ENCODE assay signal across 28 mouse cellular contexts in the genomic region with DNA sequence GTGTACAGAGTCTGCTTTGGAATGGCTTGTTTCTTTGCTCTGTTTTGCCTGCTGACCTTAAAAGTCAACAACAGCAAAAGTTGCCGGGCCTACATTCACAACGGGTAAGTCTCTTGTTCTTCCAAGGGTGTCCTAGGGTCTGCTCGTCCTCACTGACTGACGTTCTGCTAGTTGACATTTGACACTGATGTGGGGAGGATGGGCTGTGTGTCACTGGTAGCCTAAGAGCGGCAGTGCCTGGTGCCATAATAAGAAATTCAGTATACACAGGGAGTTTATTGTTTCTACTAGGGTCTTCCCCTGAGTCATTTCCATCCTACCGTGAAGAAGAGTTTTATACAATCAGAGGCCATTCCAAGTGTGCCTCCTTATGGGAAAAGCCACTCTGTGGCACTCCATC.
A peak's percentile ranks its signal among the peaks of the same experiment; 100 is the strongest.
DNase-seq lines count a peak whose midpoint lies in the region; ATAC-seq and TF ChIP-seq lines count a peak whose summit lies in the region.
"Had no signal": no experiment of that assay in that cellular context is flagged by ENCODE, and none has a peak within 500 bp of the region (broad histone marks: within the 10 kb centered on the region; RNA-seq: fewer than 3 reads in every experiment).

No protein-coding gene starts in this region.

- no peak for TF ChIP-seq CTCF in cortical plate, adult 2 months (IDR thresholded peaks at IDR 0.05; ENCODE audit: extremely low read depth, insufficient read depth, low read length)

- no peak for TF ChIP-seq POLR2A in cortical plate, adult 2 months (IDR thresholded peaks at IDR 0.05; ENCODE audit: extremely low read depth, insufficient read depth, low read length)

- H3K4me3 ChIP-seq in embryonic facial prominence, embryonic 14.5 days (ENCODE audit: low read depth, low read length): no peak overlapping the region
- H3K4me3 ChIP-seq in embryonic facial prominence, embryonic 10.5 days: no peak overlapping the region
- no peak overlapping the region for H3K4me3 ChIP-seq in kidney, embryonic 16.5 days (ENCODE audit: low read length)
- no peak overlapping the region for H3K4me3 ChIP-seq in kidney, embryonic 15.5 days (replicated peaks)
- H3K4me3 ChIP-seq in midbrain, embryonic 11.5 days (ENCODE audit: low read depth, low read length): no peak overlapping the region
- no peak overlapping the region for H3K4me3 ChIP-seq in midbrain, embryonic 14.5 days (replicated peaks; ENCODE audit: low read depth, low read length)
- no peak overlapping the region for H3K4me3 ChIP-seq in cortical plate, adult 2 months (ENCODE audit: insufficient read depth, low read length)
- H3K4me3 ChIP-seq: embryonic facial prominence, embryonic 12.5 days; erythroblast, embryonic 14.5 days; forebrain, embryonic 12.5 days; forebrain, embryonic 15.5 days; heart, embryonic 13.5 days; hindbrain, embryonic 13.5 days had no signal

- H3K27ac ChIP-seq in embryonic facial prominence, embryonic 14.5 days (replicated peaks; ENCODE audit: low read depth, low read length): 0 out of 2 replicates have a peak overlapping the region, but pooled peaks have one; percentile 2
- no peak overlapping the region for H3K27ac ChIP-seq in embryonic facial prominence, embryonic 10.5 days (replicated peaks)
- no peak overlapping the region for H3K27ac ChIP-seq in kidney, embryonic 16.5 days (ENCODE audit: low read length)
- H3K27ac ChIP-seq in kidney, embryonic 15.5 days: no peak overlapping the region
- H3K27ac ChIP-seq in midbrain, embryonic 11.5 days (ENCODE audit: low read depth, low read length): no peak overlapping the region
- no peak overlapping the region for H3K27ac ChIP-seq in midbrain, embryonic 14.5 days (replicated peaks; ENCODE audit: low read depth, low read length)
- H3K27ac ChIP-seq in cortical plate, adult 2 months (ENCODE audit: insufficient read depth, low read length): 0 out of 2 replicates have a peak overlapping the region, but pooled peaks have one; percentile 29
- H3K27ac ChIP-seq: embryonic facial prominence, embryonic 12.5 days; forebrain, embryonic 12.5 days; forebrain, embryonic 15.5 days; heart, embryonic 13.5 days; hindbrain, embryonic 13.5 days had no signal

- peaks cover 15% of the 10 kb centered on the region for H3K4me1 ChIP-seq in embryonic facial prominence, embryonic 14.5 days (ENCODE audit: control insufficient read depth, insufficient read depth, low read length)
- H3K4me1 ChIP-seq in embryonic facial prominence, embryonic 10.5 days: peaks cover 23% of the 10 kb centered on the region
- 0 out of 2 replicates have a peak, but pooled peaks cover 6% of the 10 kb centered on the region for H3K4me1 ChIP-seq in kidney, embryonic 16.5 days (ENCODE audit: insufficient read depth, low read length)
- peaks cover 5% of the 10 kb centered on the region; the same call in 1 of the 2 replicates for H3K4me1 ChIP-seq in kidney, embryonic 15.5 days
- H3K4me1 ChIP-seq in midbrain, embryonic 11.5 days (ENCODE audit: control insufficient read depth, insufficient read depth, low read length): no peaks in the 10 kb centered on the region
- H3K4me1 ChIP-seq in midbrain, embryonic 14.5 days (ENCODE audit: control insufficient read depth, insufficient read depth, low read length): no peaks in the 10 kb centered on the region
- peaks cover 4% of the 10 kb centered on the region for H3K4me1 ChIP-seq in cortical plate, adult 2 months (ENCODE audit: control insufficient read depth, insufficient read depth, low read length)
- H3K4me1 ChIP-seq: forebrain, embryonic 12.5 days; forebrain, embryonic 15.5 days had no signal

- no peak overlapping the region for H3K9ac ChIP-seq in embryonic facial prominence, embryonic 14.5 days (ENCODE audit: low read depth, low read length)
- H3K9ac ChIP-seq in kidney, embryonic 16.5 days (replicated peaks; ENCODE audit: low read length): no peak overlapping the region
- H3K9ac ChIP-seq in kidney, embryonic 15.5 days: no peak overlapping the region
- no peak overlapping the region for H3K9ac ChIP-seq in midbrain, embryonic 11.5 days (ENCODE audit: low read length)
- no peak overlapping the region for H3K9ac ChIP-seq in midbrain, embryonic 14.5 days (replicated peaks; ENCODE audit: low read length)
- H3K9ac ChIP-seq: embryonic facial prominence, embryonic 12.5 days; forebrain, embryonic 12.5 days; forebrain, embryonic 15.5 days; heart, embryonic 13.5 days; hindbrain, embryonic 13.5 days had no signal

- intact Hi-C loops in left cerebral cortex, postnatal 25 days (cut with DNase I): no loop called here

- H3K9me3 ChIP-seq in embryonic facial prominence, embryonic 14.5 days (ENCODE audit: control insufficient read depth, low read length): no peaks in the 10 kb centered on the region
- 0 out of 2 replicates have a peak, but pooled peaks cover 8% of the 10 kb centered on the region for H3K9me3 ChIP-seq in embryonic facial prominence, embryonic 10.5 days
- H3K9me3 ChIP-seq in kidney, embryonic 16.5 days (ENCODE audit: low read length): no peaks in the 10 kb centered on the region
- no peaks in the 10 kb centered on the region for H3K9me3 ChIP-seq in kidney, embryonic 15.5 days (replicated peaks)
- H3K9me3 ChIP-seq in midbrain, embryonic 11.5 days (ENCODE audit: control insufficient read depth, low read length): no peaks in the 10 kb centered on the region; the same call in 1 of the 2 replicates
- no peaks in the 10 kb centered on the region for H3K9me3 ChIP-seq in midbrain, embryonic 14.5 days (ENCODE audit: control insufficient read depth, low read length)
- H3K9me3 ChIP-seq: embryonic facial prominence, embryonic 12.5 days; forebrain, embryonic 12.5 days; forebrain, embryonic 15.5 days; G1E; heart, embryonic 13.5 days; hindbrain, embryonic 13.5 days had no signal

- H3K36me3 ChIP-seq in embryonic facial prominence, embryonic 14.5 days (ENCODE audit: control insufficient read depth, insufficient read depth, low read length): peaks cover 8% of the 10 kb centered on the region; the same call in 1 of the 2 replicates
- peaks cover 20% of the 10 kb centered on the region for H3K36me3 ChIP-seq in embryonic facial prominence, embryonic 10.5 days (replicated peaks)
- peaks cover 6% of the 10 kb centered on the region; the same call in 1 of the 2 replicates for H3K36me3 ChIP-seq in kidney, embryonic 16.5 days (ENCODE audit: insufficient read depth, low read length)
- peaks cover 17% of the 10 kb centered on the region for H3K36me3 ChIP-seq in kidney, embryonic 15.5 days
- no peaks in the 10 kb centered on the region for H3K36me3 ChIP-seq in midbrain, embryonic 11.5 days (ENCODE audit: control insufficient read depth, insufficient read depth, low read length)
- 0 out of 2 replicates have a peak, but pooled peaks cover 4% of the 10 kb centered on the region for H3K36me3 ChIP-seq in midbrain, embryonic 14.5 days (ENCODE audit: control insufficient read depth, insufficient read depth, low read length)
- H3K36me3 ChIP-seq: embryonic facial prominence, embryonic 12.5 days; forebrain, embryonic 12.5 days had no signal

- no peak for DNase-seq in embryonic facial prominence, embryonic 14.5 days (ENCODE audit: low spot score)
- DNase-seq in embryonic facial prominence, embryonic 10.5 days (ENCODE audit: low spot score): no peak
- peak; percentile 41 for DNase-seq in midbrain, embryonic 11.5 days (ENCODE audit: low spot score, missing footprints)
- no peak for DNase-seq in midbrain, embryonic 14.5 days
- no peak for DNase-seq in left cerebral cortex, postnatal 25 days (ENCODE audit: low spot score in 2 of 2)
- DNase-seq: adrenal gland, postnatal 10 days; adrenal gland, postnatal 36 days; B cell, adult 2 months; cerebellum, adult 18-20 months; cerebellum, adult 9-10 months; cerebellum, postnatal 14 days; gastrocnemius, postnatal 25 days; heart, adult 18-20 months; heart, postnatal 14 days; heart, postnatal 4 days had no signal

- 34% methylated on average over 6 of the region's 6 CpGs for WGBS in embryonic facial prominence, embryonic 14.5 days
- WGBS in embryonic facial prominence, embryonic 10.5 days: 29% methylated on average over 6 of the region's 6 CpGs
- WGBS in kidney, embryonic 16.5 days: 29% methylated on average over 6 of the region's 6 CpGs
- 29% methylated on average over 6 of the region's 6 CpGs for WGBS in kidney, embryonic 15.5 days
- 56% methylated on average over 6 of the region's 6 CpGs for WGBS in midbrain, embryonic 11.5 days
- 59% methylated on average over 6 of the region's 6 CpGs for WGBS in midbrain, embryonic 14.5 days

- no peak for ATAC-seq in embryonic facial prominence, embryonic 14.5 days (ENCODE audit: low read depth)
- ATAC-seq in kidney, embryonic 16.5 days (ENCODE audit: low FRiP score, low TSS enrichment): peak; percentile 24; the same call in 1 of the 2 replicates
- ATAC-seq in kidney, embryonic 15.5 days (replicated peaks; ENCODE audit: low FRiP score): no peak
- ATAC-seq in midbrain, embryonic 11.5 days (ENCODE audit: low FRiP score): no peak
- no peak for ATAC-seq in midbrain, embryonic 14.5 days (ENCODE audit: low FRiP score, low TSS enrichment)
- ATAC-seq: forebrain, embryonic 15.5 days; hindbrain, embryonic 16.5 days; Patski had no signal

- no peaks in the 10 kb centered on the region for H3K27me3 ChIP-seq in embryonic facial prominence, embryonic 14.5 days (replicated peaks; ENCODE audit: control insufficient read depth, insufficient read depth, low read length)
- no peaks in the 10 kb centered on the region for H3K27me3 ChIP-seq in embryonic facial prominence, embryonic 10.5 days (replicated peaks; ENCODE audit: low read depth, poor library complexity, severe bottlenecking)
- no peaks in the 10 kb centered on the region for H3K27me3 ChIP-seq in kidney, embryonic 16.5 days (ENCODE audit: insufficient read depth, low read length)
- H3K27me3 ChIP-seq in kidney, embryonic 15.5 days: no peaks in the 10 kb centered on the region
- no peaks in the 10 kb centered on the region for H3K27me3 ChIP-seq in midbrain, embryonic 11.5 days (ENCODE audit: control insufficient read depth, insufficient read depth, low read length)
- no peaks in the 10 kb centered on the region for H3K27me3 ChIP-seq in midbrain, embryonic 14.5 days (ENCODE audit: control insufficient read depth, insufficient read depth, low read length)
- H3K27me3 ChIP-seq: CH12.LX; embryonic facial prominence, embryonic 12.5 days; forebrain, embryonic 12.5 days; forebrain, embryonic 15.5 days; heart, embryonic 13.5 days; hindbrain, embryonic 13.5 days; Patski had no signal

- no peak overlapping the region for H3K4me2 ChIP-seq in embryonic facial prominence, embryonic 14.5 days (ENCODE audit: low read depth, low read length)
- no peak overlapping the region for H3K4me2 ChIP-seq in kidney, embryonic 16.5 days (replicated peaks; ENCODE audit: low read depth, low read length)
- H3K4me2 ChIP-seq in kidney, embryonic 15.5 days: no peak overlapping the region
- no peak overlapping the region for H3K4me2 ChIP-seq in midbrain, embryonic 11.5 days
- no peak overlapping the region for H3K4me2 ChIP-seq in midbrain, embryonic 14.5 days (ENCODE audit: low read length)
- H3K4me2 ChIP-seq: embryonic facial prominence, embryonic 12.5 days; forebrain, embryonic 12.5 days; forebrain, embryonic 15.5 days; heart, embryonic 13.5 days; hindbrain, embryonic 13.5 days had no signal

Comparison
In these comparisons a context has a peak if more than half of its experiments do, and no peak if none do; other contexts are left out.
1. H3K27ac ChIP-seq: peak in embryonic facial prominence, embryonic 14.5 days (single experiment) and cortical plate, adult 2 months (single experiment); none in embryonic facial prominence, embryonic 10.5 days (single experiment), kidney, embryonic 16.5 days (single experiment), kidney, embryonic 15.5 days (single experiment), midbrain, embryonic 11.5 days (single experiment) and midbrain, embryonic 14.5 days (single experiment).